Mouse (Mus musculus) right cerebral cortex, postnatal 36 days (tissue): Measurements from ENCODE around the gene Sytl1.

Experiments used
- DNase-seq, 2 experiments: peaks; one replicate each; pipeline ENCODE4 v3.0.0; 2022; ENCODE audit warnings: low spot score in 2 of 2, mixed read lengths in 1 of 2

Gene Sytl1

DNA sequence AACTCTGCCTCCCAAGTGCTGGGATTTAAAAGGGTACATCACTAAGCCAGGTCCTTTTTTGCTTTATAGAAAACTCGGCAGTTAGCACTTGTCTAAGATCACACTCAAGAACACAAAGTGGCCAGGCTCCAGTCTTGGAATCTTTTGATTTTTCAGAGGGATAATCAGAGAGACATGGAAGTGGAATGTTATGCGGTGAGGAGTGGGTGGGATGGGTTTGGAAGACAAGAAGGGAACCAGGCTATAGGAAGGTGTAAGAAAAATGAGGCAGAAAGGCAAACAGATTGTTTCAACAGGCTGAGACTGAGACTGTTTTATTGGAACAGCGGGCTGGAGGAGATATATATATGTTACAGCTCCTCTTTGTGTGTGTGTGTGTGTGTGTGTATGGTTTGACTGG lies 15.6 kb upstream of the Sytl1 start:
- no peak for DNase-seq

DNA sequence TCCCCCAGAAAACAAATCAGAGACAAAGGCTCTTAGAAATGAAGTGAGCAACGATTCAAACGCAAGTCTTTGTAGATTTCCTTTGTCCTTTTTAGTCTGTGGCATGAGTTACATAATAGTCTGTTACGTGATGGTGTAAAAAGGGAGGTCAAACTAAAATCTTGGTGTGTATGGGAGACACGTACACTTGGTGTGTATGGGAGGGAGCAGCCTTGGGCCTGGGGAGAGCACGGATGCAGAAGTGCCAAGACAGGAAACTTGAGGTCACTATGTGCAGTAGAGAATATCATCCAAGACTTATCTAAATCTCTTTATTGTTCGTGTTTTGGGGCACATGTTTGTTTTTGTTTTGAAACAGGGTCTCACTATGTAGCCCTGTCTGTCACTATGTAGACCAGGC lies 15.2 kb upstream of the Sytl1 start:
- no peak for DNase-seq

DNA sequence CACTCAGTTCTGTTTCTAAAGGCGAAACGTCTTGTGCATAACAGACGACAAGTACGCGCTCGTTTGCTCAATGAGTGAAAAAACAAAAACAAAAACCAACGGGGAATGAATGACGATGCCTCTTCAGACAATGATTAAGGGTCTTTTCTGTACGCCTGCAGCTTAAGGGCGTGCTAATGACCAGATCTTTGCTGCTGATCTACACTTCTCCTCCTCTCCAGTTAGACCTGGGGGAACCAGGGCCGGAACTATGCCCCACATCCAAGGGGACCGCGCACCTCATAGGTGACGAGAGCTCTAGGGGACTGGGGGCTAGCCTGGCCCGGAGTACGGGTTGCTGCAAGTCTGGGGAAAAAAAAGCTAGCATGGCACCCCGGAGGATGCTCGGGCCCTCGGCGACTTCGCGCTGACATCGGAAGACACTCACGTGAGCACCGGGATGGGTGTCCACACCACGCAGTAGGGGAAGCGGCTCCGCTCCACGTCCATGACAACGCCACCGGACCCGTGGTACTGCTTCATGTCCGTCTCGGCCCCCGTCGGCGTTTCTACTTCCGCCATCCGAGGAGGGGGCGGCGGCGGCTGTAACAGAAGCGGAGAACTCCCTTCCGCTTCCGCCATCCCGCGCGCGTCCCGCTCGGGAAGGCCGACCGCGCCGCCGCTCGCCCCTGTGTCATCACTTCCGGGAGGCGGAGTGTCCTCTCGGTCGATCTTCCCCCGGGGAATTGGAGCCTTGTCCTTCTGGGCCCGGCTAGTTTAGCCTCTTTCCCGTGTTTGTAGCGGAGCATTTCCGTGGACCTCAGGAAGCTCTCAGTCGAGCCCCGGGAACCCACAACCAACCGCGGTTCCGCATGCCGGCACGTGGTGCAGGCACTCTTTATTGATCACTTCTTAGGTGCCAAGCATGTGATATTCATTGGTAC lies 14.5 kb upstream of the Sytl1 start, which contains the start of gene Tmem222:
Gene Tmem222 (minus strand): TSS at position 689 of the 923 bp plus-strand sequence.
- peak; percentile 92 to 95 for DNase-seq

DNA sequence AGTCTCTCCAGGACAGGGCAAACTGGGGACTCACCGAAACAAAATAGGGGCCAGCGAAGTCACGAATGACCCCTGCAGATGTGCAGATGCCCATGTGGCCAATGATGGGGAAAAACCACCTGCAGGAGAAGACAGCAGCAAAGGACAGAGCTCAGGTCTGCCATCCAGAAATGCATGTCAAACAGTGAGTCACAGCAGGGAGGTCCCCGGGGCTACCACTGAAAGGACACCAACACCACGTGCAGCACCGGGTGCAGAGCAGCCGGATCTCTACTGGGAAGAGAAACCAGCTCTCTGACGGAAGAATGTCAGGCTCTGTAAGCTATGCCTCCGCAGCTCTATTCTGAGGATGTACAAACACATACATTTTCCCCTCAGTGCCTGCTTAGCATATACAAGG lies 8.0 kb upstream of the Sytl1 start:
- no peak for DNase-seq

DNA sequence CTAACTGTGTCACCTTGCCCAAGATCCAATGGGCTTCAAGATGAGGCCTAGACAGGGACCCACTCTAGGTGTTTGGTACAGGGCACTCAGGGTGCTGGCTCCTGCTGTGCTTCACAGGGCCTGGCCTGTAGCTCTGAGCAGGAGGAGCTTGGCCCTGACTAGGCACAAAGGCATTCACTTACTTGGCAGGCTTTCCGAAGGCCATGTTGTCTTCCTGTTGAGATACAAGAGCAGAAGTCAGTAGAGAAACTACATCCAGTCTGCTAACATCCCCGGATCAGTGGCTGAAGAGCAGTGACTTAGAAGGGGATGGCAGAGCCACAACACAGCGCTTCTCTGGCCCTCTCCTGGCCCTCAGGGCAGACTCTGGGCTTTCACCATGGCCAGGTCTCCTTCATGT lies 6.7 kb upstream of the Sytl1 start:
- no peak for DNase-seq

DNA sequence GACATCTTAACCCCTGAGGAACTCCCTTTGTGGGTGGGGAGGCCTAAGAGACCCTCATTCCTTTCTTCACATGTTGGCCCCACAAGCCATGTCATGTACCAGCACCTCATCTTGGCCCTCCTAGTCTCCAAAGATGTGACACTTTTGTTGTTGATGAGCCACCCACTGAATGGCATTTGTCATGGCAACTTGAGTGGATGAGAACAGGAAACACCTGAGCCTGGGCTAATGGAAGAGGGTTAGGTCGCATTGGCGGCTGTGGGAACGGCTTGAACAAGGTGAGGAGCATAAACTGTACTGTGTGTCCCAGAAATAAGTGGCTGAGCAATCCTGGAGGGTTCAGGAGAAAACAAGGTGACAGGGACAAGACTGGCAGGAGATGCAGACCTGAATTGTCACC lies 6.0 kb upstream of the Sytl1 start:
- no peak for DNase-seq

DNA sequence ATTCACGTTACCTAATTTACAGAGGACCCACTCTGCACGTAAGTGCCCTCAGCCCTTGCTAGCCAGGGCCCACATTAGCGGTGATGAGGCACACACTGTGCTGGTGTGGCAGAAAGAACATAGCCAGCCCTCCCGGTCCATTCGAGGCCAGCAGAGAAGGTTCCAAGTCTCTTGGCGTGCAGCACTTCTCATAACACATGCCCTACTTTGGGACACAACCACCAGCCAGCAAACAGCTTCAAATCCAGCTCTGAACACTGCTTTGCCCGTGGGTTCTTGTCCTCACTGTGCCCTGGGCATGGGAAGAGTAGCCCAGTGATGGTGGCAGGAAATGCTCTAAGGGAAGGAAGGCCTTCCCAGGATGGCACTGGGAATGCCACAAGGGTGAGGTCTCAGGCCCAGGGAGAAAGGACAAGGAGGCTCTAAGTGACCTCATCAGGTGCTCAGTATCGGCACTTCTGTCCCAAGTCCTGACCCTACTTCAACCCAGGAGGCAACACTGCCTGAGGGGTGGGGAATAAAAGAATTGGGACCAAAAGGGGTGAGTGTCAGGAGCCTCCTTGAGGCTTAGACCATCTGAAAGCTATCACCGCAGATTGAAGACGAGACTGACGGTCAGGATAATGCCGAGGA lies 3.5 kb upstream of the Sytl1 start:
- DNase-seq = no peak

DNA sequence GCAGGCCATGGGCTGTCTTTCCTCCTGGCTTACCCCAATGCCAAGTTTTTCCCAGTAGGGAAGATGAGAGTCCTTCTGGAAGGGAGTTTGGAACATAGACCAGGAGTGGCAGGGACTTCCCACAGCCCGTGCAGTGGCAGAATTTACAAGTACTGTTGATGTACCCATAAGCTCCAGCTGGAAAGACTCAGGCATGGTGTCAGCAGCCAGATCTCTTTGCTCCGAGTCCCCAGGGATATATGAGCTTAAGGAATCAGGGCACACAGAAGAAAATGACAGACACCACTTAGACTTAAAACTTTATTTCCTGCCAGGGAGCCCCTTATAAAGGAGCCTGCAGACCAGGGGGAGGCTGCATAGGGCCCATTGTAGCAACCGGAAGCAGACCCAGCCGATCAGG lies 2.8 kb upstream of the Sytl1 start:
- no peak for DNase-seq

DNA sequence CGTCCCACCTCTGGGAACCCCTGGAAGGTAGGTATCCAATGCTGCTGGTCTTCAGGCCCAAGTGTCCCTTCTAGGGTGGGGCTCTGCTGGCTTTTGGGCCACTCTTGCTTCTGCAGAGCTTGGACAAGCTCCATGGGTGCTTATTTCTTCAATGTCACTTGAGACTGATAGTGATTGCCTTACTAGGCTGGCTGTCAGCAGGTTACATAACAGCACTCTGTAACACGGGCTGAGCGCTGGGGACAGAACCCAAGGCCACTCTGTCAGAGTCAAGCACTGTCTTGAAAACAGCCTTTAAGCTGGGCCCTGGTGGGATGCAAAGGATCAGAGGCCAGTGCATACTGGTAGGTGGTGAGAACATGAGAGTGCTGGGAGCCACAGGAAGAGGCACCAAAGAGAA lies 2.4 kb upstream of the Sytl1 start:
- DNase-seq = no peak

DNA sequence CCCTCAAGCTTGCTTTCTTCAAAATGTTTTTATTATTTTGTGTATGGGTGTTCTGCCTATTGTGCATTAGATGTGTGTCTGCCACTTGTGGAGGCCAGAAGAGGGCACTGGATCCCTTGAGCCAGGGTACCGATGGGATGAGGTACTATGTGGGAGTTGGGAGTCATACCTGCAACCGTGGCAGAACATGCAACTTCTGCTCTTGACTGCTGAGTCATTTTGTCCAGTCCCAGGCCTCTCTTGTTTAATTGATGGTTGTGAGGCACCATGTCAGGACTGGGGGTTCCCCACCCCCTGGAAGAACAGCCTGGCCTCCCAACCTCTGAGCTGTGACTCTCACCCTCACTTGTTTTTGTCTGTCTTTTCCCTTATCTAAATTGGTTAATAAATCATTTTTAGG lies 1.6 kb upstream of the Sytl1 start:
- no peak for DNase-seq

DNA sequence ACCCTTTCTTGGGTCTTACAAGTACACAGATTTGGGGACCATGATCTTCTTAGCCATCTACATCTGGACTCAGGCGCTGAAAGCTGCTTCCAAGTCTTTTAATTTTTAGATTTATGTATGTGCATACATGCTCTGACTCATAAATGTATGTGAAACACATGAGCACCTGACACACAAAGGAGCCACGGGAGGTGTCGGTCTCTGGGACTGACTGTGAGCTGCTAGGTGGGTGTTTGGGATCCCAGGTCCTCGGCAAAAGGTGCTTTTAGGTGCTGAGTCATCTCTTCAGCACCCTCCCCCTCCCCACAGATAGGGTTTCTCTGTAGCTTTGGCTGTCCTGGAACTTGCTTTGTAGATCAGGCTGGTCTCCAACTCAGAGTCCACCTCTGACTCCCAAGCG lies 843 bp upstream of the Sytl1 start:
- no peak for DNase-seq

DNA sequence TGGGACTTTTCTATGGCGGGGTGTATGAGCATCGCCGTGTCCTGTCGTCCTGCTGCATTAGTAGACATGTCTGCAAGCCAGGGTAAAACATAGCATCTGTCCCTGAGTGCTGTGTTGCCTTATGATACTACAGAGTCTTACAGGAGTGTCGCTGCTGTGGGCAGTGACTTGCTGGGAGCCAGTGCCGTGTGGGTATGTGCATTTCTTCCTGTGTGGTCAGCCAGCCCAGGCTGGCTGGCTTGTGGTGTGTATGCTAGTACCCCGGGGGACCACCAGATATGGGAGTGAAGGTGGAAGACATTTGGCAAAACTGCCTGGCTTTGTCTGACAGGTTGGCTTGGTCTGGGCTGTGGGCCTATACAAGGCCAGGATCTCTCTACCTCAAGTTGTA lies 543 bp downstream of the Sytl1 start:
- DNase-seq = no peak

DNA sequence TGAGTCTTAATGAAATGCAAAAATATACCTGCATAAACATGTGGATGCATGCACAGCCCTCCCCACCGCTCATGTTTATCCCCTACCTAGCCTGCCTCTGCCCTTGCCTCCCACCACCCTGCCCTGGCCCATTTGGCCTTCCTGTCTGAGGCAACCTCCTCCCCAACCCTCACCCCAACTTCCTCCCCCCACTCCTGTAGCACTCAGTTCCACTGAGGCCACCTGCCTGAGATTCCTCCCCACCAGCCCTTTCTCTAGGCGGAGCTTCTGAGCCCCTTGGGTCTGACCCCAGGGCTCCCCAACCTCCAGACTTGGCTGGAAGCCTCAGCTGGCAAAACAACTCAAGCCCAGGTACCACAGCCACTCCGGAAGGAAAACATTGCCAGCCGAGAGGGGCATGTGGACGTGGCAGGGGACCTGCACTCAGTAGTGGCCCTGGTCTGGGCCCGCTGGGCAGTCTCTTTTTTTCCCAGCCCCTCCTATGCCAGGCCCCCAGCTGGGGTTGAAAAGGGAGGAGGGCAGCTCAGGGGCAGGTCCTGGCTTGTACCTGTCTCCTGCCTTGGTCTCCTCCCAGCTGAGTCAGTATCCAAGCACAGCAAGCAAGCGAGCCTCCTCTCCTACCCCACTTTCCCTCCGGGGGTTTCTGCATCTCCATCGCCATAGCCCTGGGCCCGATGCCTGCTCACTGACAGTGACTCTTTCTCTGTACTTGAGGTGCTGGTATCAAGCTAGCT lies 1.1 kb downstream of the Sytl1 start:
- no peak for DNase-seq

DNA sequence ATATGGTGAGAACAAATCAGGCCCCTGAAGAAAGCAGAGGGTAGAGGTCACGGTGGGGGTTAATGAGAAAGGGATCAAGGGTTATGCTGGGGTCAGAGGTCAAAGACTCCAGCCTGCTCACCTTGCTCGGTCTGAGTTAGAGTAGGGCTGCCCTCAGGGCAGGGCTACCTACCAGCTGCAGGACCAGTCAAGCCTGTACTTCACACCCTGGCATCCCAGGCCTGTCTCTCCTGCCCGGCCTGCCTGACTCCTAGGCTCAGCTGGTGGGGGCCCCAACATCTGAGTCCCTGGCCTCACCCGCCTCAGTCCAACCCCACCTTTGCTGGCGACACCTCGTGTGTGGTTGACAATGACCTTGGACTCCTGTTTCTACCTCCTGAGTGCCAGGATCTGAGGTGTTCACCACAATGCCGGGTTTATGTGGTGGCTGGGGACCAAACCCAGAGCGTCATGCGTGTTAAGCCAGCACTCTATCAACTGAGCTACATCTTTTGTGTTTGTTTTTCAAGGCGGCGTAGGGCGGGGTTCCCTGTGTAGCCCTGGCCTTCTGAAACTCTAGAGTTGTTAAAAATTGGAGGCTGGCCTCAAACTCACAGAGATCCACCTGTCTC lies 5.0 kb downstream of the Sytl1 start:
- no peak for DNase-seq

DNA sequence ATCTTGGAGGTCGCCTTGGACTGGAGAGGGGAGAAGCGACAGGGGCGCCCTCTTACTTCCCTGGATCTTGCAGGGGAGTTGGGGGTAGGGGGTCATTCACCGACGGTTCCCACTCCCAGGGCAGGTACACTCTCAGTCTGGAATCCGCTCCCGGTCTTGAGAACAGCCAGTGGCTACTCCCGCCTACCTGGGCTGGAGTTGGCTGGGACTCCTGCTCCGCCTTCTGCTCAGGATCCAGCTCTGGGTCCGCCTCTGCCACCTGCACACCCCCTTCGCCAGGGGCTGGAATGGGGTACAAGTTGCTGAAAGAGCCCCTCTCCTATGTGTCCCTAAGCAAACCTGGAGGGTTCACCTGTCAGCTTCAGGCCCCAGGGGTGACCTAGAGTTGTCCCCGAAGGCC lies 5.7 kb downstream of the Sytl1 start:
- no peak for DNase-seq

DNA sequence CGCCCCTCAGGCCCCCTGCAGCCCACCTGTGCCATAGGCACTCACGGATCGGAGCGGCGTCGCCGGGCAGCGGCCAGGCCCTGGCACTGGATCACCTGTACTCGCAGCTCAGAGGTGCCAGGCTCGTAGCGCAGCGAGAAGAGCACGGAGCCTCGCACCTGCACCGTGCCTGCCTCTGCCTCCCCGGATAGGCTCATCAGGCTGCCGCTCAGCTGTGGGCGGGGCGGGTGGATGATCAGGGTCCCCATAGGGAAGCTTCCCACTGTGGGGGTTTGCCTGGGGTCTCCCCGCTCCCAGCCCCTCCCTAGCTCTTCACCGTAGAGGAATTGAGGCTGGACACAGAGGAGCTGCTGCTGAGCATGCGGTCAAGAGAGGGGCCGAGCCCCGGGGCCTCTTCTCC lies 6.1 kb downstream of the Sytl1 start:
- DNase-seq = no peak

DNA sequence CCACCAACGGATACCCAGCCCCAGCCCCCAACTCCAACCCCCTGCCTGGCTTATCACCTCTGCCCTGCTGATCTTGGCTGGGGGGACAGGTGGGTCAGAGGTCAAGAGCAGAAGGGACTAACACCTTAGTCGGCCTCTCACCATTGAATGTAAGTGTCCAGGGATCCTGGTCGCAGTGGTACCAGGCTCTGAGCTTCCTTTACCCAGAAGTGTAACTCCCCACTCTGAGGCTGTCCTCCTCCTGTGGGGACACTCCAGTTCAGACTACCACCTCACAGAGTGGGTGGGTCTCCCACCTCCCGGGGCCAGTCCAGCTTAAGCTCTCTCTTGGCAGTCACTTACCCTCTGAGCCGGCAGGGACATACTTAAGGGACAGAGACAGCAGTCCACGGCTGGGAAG lies 7.5 kb downstream of the Sytl1 start:
- DNase-seq = no peak

DNA sequence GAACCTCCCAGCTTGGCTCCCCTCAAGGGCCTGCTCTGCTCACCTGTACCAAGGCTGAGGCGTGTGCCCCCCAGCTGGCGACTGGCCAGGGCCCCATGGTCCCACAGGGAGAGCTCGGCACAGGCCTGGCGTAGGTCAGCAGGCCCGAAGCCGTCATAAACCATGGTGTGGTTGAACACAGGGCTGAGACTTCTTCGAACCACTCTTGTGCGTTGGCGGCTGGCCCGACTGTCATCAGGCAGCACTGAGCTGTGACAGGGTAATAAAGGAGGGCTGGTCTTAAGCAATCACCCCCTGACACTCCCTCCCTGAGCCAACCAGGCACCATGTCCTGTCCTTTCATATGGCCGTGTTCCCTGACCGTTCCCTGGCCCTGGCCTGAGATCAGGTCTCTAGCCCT lies 9.5 kb downstream of the Sytl1 start:
- DNase-seq = no peak

DNA sequence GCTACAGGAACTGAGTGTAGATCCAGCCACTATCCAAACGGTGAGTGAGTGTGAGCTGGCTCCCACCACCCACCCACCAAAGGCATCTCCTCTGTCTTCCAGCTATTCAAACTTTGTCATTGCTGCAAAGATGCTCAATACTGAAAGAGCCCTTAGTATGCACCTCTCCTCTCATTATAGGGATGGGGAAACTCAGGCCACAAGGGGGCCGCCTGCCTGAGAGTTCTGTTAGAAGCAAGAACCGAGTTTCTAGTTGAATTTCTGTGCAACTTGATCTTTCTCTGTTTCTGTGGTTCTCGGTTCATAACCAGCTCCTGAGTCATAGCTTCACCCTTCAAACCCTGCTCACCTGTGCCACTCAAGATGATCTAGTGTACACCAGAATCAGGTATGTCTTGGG lies 10.8 kb downstream of the Sytl1 start:
- DNase-seq = no peak

DNA sequence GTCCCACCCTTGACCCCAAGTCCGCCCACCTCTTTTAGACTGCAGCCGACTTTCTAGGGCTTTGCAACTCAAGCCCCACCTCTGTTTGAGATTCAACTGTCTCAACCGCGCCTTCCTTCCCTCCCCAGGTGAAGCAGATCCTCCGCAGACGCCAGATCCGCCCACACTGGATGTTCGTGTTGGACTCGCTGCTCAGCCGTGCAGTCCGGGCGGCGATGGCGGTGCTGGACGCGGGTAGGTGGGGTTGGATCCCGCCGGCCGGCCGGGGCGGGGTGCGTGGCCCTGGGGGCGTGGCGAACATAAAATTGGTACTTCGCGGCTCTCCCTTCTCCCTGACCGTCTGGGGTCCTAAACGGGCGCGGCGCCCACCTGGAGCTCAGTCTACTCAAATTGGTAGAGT lies 11.7 kb downstream of the Sytl1 start:
- no peak for DNase-seq

DNA sequence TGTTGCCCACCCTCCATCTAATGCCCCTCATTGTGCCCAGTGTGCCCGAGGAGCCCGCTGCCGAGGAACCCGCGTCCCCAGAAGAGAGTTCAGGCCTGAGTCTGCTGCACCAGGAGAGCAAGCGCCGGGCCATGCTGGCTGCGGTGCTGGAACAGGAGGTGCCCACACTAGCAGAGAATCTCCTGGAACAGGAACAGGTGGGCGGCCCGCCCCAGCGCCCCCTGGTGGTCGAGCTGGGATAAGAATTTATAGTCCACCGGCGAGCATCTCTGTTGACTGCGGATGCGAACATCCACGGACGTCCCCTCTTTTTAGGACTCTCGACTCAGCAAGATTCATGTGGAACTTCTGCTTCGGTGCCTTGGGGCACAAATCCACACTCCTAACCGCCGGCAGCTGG lies 12.3 kb downstream of the Sytl1 start:
- DNase-seq = peak; percentile 64 to 76

DNA sequence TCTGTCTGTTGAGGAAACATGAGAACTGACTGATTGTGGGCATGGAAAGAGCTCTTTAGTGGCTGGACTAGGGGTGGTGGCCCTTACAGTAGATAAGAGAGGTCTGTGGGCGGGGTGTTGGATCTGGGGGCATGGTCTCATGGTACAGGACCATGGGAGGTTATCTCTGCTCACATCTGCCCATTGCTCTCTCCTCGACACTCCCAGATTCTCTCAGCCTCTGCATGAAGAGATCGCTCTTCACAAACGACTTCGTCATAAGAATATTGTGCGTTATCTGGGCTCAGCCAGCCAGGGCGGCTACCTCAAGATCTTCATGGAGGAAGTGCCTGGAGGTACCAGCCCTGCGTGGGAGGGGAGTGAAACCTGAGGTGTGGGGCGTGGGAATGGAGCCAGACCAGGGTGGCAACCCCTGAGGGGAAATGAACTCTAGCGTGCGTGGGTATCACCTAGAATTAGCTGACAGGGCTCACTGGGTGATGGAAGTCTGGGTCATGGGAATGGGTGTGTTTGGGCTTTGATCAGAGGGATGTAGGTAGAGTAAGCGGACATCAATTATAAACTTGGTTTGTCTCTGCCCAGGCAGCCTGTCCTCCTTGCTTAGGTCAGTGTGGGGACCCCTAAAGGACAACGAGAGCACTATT lies 15.0 kb downstream of the Sytl1 start:
- no peak for DNase-seq
